Mouse (Mus musculus) embryonic facial prominence, embryonic 14.5 days (tissue): ENCODE results near the gene Mrtfb. TPM values are rescaled to one million over a fixed set of nuclear protein-coding genes. Genes with fewer than 3 reads are reported as not detected.
"Not testable (repeated sequence)": the region's sequence is repeated elsewhere in the genome, so short reads cannot be mapped to it uniquely, and the experiment has no call there.

Experiments used
- ATAC-seq: fragments of 200-750 bp; cut with Nextera tagmentation; 2 replicates; pipeline ENCODE4 v1.8.0; 2017; ENCODE audit warnings: low read depth, moderate number of reproducible peaks, moderate TSS enrichment
- DNase-seq: peaks from one replicate; pipeline ENCODE4 v3.0.0-alpha.2; 2015; ENCODE audit warnings: low spot score
- H3K27ac ChIP-seq: fragments of 300-500 bp; sonication (generic); replicated peaks from 2 replicates; pipeline ENCODE4 v1.5.1; 2014; ENCODE audit warnings: low read depth, mild to moderate bottlenecking, low read length, moderate library complexity
- H3K27me3 ChIP-seq: fragments of 300-500 bp; sonication (generic); replicated peaks from 2 replicates; pipeline ENCODE4 v1.6.1; 2014; ENCODE audit warnings: low read length; ENCODE audit not compliant: control insufficient read depth, insufficient read depth
- H3K36me3 ChIP-seq: fragments of 300-500 bp; sonication (generic); 2 replicates; pipeline ENCODE4 v1.6.1; 2014; ENCODE audit warnings: low read length, mixed read lengths; ENCODE audit not compliant: control insufficient read depth, insufficient read depth
- H3K4me1 ChIP-seq: fragments of 300-500 bp; sonication (generic); 2 replicates; pipeline ENCODE4 v1.6.1; 2014; ENCODE audit warnings: antibody characterized with exemption, low read length; ENCODE audit not compliant: control insufficient read depth, insufficient read depth
- H3K4me2 ChIP-seq: fragments of 300-500 bp; sonication (generic); 2 replicates; pipeline ENCODE4 v1.6.1; 2014; ENCODE audit warnings: low read depth, mild to moderate bottlenecking, low read length, moderate library complexity, mixed read lengths
- H3K4me3 ChIP-seq: fragments of 300-500 bp; sonication (generic); 2 replicates; pipeline ENCODE4 v1.5.1; 2014; ENCODE audit warnings: low read depth, mild to moderate bottlenecking, low read length
- H3K9ac ChIP-seq: fragments of 300-500 bp; sonication (generic); 2 replicates; pipeline ENCODE4 v1.6.1; 2014; ENCODE audit warnings: low read depth, mild to moderate bottlenecking, low read length, moderate library complexity, mixed read lengths
- H3K9me3 ChIP-seq: fragments of 300-500 bp; sonication (generic); 2 replicates; pipeline ENCODE4 v1.6.1; 2016; ENCODE audit warnings: low read length; ENCODE audit not compliant: control insufficient read depth
- WGBS: fragments of 180-500 bp; shearing (Covaris S2); extraction: QIAGEN DNeasy Blood & Tissue Kit; methylation state at CpG from one replicate; pipeline ENCODE4 v1.1.7; 2014; 5-methylcytosine and 5-hydroxymethylcytosine counted together
- polyA plus RNA-seq: library from polyadenylated mRNA; unstranded; fragments of >200 nt; fragmentation: Nextera tagmentation; extraction: Ambion mirVana; gene quantifications from 2 replicates; pipeline ENCODE4 v1.2.1, GENCODE M21; 2014

The Mrtfb gene
- polyA plus RNA-seq, 1 experiment from 2014 or later = 22.5 TPM

- no peak for ATAC-seq
- WGBS = 35% methylated on average over 5 of the region's 5 CpGs
- Histone ChIP-seq H3K4me2 (peak overlapping the region; percentile 78), H3K9me3 (no peaks in the 10 kb centered on the region), H3K9ac (peak overlapping the region; percentile 94), H3K27ac (no peak overlapping the region), H3K4me1 (peaks cover 19% of the 10 kb centered on the region; the same call in 1 of the 2 replicates), H3K36me3 (no peaks in the 10 kb centered on the region), H3K27me3 (no peaks in the 10 kb centered on the region), H3K4me3 (peak overlapping the region; percentile 65)
- DNase-seq = no peak
These were observed 1.2 kb downstream of the Mrtfb start for GRCm38 (mm10) chr16:13257528-13257835.

GRCm38 (mm10) chr16:13259026-13259425 is 2.7 kb downstream of the Mrtfb start:
- no peaks in the 10 kb centered on the region for H3K27me3 ChIP-seq
- no peak overlapping the region for H3K9ac ChIP-seq
- WGBS = 82% methylated on average over 2 of the region's 2 CpGs
- DNase-seq (peak; percentile 29), ATAC-seq (no peak)
- no peak overlapping the region for H3K4me3 ChIP-seq
- peaks cover 19% of the 10 kb centered on the region; the same call in 1 of the 2 replicates for H3K4me1 ChIP-seq
- no peaks in the 10 kb centered on the region for H3K36me3 ChIP-seq
- H3K4me2 ChIP-seq = no peak overlapping the region
- no peaks in the 10 kb centered on the region for H3K9me3 ChIP-seq
- H3K27ac ChIP-seq = no peak overlapping the region

- no peak overlapping the region for H3K9ac ChIP-seq
- H3K4me1 ChIP-seq = no peaks in the 10 kb centered on the region
- H3K36me3 ChIP-seq = peaks cover 21% of the 10 kb centered on the region
- H3K4me3 ChIP-seq = no peak overlapping the region
- no peaks in the 10 kb centered on the region for H3K27me3 ChIP-seq
- DNase-seq (no peak), ATAC-seq (no peak)
- no peak overlapping the region for H3K4me2 ChIP-seq
- WGBS = 81% methylated on average over 3 of the region's 3 CpGs
- H3K9me3 ChIP-seq = 0 out of 2 replicates have a peak, but pooled peaks cover 3% of the 10 kb centered on the region
- no peak overlapping the region for H3K27ac ChIP-seq
These were observed 10.0 kb downstream of the Mrtfb start for GRCm38 (mm10) chr16:13266312-13266711.

DNA sequence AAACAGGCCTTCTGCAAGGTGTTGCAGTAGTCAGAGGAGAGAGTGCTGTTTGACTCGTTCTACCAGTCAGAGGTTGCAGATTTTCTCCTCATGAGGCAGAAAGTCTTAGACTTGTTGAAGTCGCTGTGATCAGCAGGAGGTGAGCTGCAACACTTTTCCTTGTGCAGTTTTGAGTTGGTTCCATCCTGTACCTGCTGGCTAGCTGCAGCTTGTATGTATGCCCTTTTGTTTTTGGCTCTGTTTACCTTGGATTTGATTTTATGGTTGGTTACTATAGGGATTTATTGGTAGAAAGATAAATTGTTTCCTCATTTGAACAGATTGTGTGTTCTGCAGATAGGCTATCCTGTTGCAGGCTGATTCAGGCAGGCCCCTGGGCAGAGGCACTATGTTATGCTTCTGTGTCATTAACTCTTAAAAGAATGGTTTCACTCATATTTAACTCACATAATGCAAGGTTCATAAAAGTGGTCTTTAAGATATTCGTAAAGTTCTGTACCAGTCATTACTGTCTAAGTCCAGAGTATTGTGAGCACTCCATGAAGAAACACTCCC is 11.1 kb downstream of the Mrtfb start:
- Histone ChIP-seq H3K9ac (no peak overlapping the region), H3K9me3 (0 out of 2 replicates have a peak, but pooled peaks cover 3% of the 10 kb centered on the region), H3K4me1 (no peaks in the 10 kb centered on the region), H3K4me3 (no peak overlapping the region), H3K36me3 (peaks cover 21% of the 10 kb centered on the region), H3K27ac (no peak overlapping the region), H3K4me2 (no peak overlapping the region), H3K27me3 (no peaks in the 10 kb centered on the region)
- 72% methylated on average over 3 of the region's 3 CpGs for WGBS
- no peak for ATAC-seq
- DNase-seq = no peak

DNA sequence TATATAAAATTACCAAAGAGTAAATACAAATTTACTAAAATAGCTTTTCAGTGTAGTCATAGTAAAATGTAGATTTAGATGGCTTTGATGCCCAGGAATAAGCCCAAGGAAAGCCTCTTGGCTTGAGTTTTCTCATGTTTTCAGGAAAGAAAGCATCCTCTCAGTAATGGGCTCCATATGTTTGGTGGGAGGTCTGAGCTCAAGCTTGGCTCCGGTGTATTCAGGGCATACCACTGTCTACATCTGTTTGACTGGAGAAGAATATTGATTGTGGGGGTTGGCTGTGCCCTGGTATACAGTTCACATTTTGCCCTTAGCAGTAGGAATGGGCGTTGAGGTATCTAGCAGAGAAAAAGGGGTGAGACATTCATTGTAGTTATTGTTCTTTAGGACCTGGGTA is 13.1 kb downstream of the Mrtfb start:
- Histone ChIP-seq H3K27me3 (no peaks in the 10 kb centered on the region), H3K4me1 (no peaks in the 10 kb centered on the region), H3K9me3 (0 out of 2 replicates have a peak, but pooled peaks cover 3% of the 10 kb centered on the region), H3K9ac (no peak overlapping the region), H3K27ac (no peak overlapping the region), H3K4me3 (no peak overlapping the region), H3K36me3 (peaks cover 21% of the 10 kb centered on the region), H3K4me2 (no peak overlapping the region)
- ATAC-seq = no peak
- peak; percentile 63 for DNase-seq
- 45% methylated on average over 2 of the region's 2 CpGs for WGBS

DNA sequence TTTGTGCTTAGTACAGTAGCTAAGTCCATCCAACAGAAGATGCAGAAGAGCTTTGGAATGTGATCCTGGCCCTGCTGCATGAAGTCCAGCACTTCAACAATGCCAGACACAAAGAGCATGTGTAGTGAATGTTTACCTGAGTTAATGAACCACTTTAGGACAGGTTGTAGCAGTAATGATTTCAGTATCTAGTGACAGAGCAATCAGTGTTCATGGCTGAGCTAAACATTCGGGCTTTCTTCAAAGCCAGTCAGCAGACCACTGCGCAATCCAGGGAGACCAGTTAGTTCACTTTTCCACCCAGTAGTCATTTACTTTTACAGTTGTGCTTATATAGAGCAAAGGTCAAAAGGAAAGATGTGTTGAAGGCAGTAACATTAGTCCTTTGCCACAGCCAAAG is 20.0 kb downstream of the Mrtfb start:
- DNase-seq (no peak), ATAC-seq (no peak)
- H3K9ac ChIP-seq = no peak overlapping the region
- H3K4me2 ChIP-seq = no peak overlapping the region
- peaks cover 5% of the 10 kb centered on the region; the same call in 1 of the 2 replicates for H3K36me3 ChIP-seq
- H3K9me3 ChIP-seq = peaks cover 8% of the 10 kb centered on the region; the same call in 1 of the 2 replicates
- no peak overlapping the region for H3K4me3 ChIP-seq
- no peak overlapping the region for H3K27ac ChIP-seq
- no peaks in the 10 kb centered on the region for H3K4me1 ChIP-seq
- WGBS = 74% methylated on average over 2 of the region's 2 CpGs
- no peaks in the 10 kb centered on the region for H3K27me3 ChIP-seq

DNA sequence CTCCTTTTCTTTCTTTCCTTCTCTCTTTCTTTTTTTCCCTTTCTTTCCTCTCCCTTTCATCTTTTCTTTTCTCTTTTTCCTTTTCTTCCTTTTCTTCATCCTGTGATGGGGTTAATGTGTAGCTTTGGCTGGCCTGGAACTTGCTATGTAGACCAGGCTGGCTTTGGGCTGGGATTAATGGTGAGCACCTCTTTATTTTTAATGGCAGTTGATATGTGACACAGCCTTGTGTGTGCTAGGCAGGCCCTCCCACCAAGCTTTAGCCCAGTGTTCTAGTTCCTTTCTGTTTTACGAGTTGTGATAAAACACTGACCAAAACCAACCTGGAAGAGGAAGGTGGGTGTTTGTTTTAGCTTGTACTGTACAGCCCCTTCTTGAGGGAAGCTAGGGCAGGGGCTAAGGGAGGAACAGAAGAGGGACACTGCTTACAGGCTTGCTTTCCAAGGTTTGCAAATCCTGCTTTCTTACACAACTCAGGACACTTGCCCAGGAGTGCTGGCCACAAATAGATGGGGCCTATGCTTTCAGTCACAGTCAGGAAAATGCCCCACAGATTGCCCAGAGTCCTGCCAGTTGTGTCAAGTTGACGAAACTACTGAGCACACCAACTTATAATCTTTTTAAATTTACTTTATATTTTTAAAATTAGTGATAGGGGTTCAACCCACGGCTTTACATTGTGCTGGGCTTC is 20.6 kb downstream of the Mrtfb start:
- no peak overlapping the region for H3K27ac ChIP-seq
- no peak overlapping the region for H3K9ac ChIP-seq
- no peaks in the 10 kb centered on the region for H3K4me1 ChIP-seq
- no peak overlapping the region for H3K4me2 ChIP-seq
- no peaks in the 10 kb centered on the region for H3K27me3 ChIP-seq
- ATAC-seq = no peak
- WGBS = 86% methylated on average over 3 of the region's 3 CpGs
- DNase-seq = no peak
- no peak overlapping the region for H3K4me3 ChIP-seq
- H3K9me3 ChIP-seq = peaks cover 8% of the 10 kb centered on the region; the same call in 1 of the 2 replicates
- H3K36me3 ChIP-seq = peaks cover 5% of the 10 kb centered on the region; the same call in 1 of the 2 replicates

- DNase-seq, H3K4me3 ChIP-seq, H3K9ac ChIP-seq, H3K4me1 ChIP-seq, H3K27ac ChIP-seq, ATAC-seq, H3K4me2 ChIP-seq, H3K27me3 ChIP-seq: not testable (repeated sequence)
- Histone ChIP-seq H3K36me3 (peaks cover 13% of the 10 kb centered on the region), H3K9me3 (peaks cover 11% of the 10 kb centered on the region)
These were observed 30.1 kb downstream of the Mrtfb start for GRCm38 (mm10) chr16:13286425-13286824.

GRCm38 (mm10) chr16:13297860-13298259 is 41.6 kb downstream of the Mrtfb start:
- H3K27ac ChIP-seq = no peak overlapping the region
- no peak overlapping the region for H3K9ac ChIP-seq
- 60% methylated on average over 1 of the region's 1 CpGs for WGBS
- DNase-seq (no peak), ATAC-seq (no peak)
- no peaks in the 10 kb centered on the region for H3K9me3 ChIP-seq
- H3K36me3 ChIP-seq = no peaks in the 10 kb centered on the region; the same call in 1 of the 2 replicates
- no peaks in the 10 kb centered on the region for H3K27me3 ChIP-seq
- H3K4me2 ChIP-seq = no peak overlapping the region
- no peak overlapping the region for H3K4me3 ChIP-seq
- H3K4me1 ChIP-seq = no peaks in the 10 kb centered on the region
